17 mouse cellular contexts compared by ENCODE assay signal in genomic region chr12:71450128-71450527, GRCm38 (mm10).
DNase-seq lines count a peak whose midpoint lies in the region; ATAC-seq lines count a peak whose summit lies in the region.
"Had no signal": no experiment of that assay in that cellular context is flagged by ENCODE, and none has a peak within 500 bp of the region (broad histone marks: within the 10 kb centered on the region; RNA-seq: fewer than 3 reads in every experiment).

No protein-coding gene starts in this region.

- no peak overlapping the region for H3K4me3 ChIP-seq in hindbrain, embryonic 10.5 days
- H3K4me3 ChIP-seq in hindbrain, embryonic 11.5 days (ENCODE audit: low read depth, low read length): no peak overlapping the region
- no peak overlapping the region for H3K4me3 ChIP-seq in embryonic facial prominence, embryonic 11.5 days (ENCODE audit: low read depth, low read length)
- H3K4me3 ChIP-seq in liver, embryonic 12.5 days: no peak overlapping the region
- H3K4me3 ChIP-seq: layer of hippocampus, adult 2 months had no signal

- 0 out of 2 replicates have a peak overlapping the region, but pooled peaks have one; percentile 35 for H3K27ac ChIP-seq in hindbrain, embryonic 10.5 days
- no peak overlapping the region for H3K27ac ChIP-seq in hindbrain, embryonic 11.5 days (ENCODE audit: low read depth, low read length)
- peak overlapping the region; percentile 71; the same call in 1 of the 2 replicates for H3K27ac ChIP-seq in embryonic facial prominence, embryonic 11.5 days (replicated peaks; ENCODE audit: low read depth, low read length)
- H3K27ac ChIP-seq in liver, embryonic 12.5 days: no peak overlapping the region
- H3K27ac ChIP-seq: kidney, postnatal 0 days; layer of hippocampus, adult 2 months; liver, embryonic 14.5 days had no signal

- H3K9ac ChIP-seq in hindbrain, embryonic 11.5 days (ENCODE audit: low read depth, low read length): no peak overlapping the region
- H3K9ac ChIP-seq in embryonic facial prominence, embryonic 11.5 days (replicated peaks; ENCODE audit: low read length): no peak overlapping the region
- H3K9ac ChIP-seq in liver, embryonic 12.5 days: no peak overlapping the region
- H3K9ac ChIP-seq: liver, embryonic 14.5 days had no signal

- no peaks in the 10 kb centered on the region for H3K36me3 ChIP-seq in hindbrain, embryonic 10.5 days
- H3K36me3 ChIP-seq in hindbrain, embryonic 11.5 days (ENCODE audit: control insufficient read depth, insufficient read depth, low read length): no peaks in the 10 kb centered on the region
- H3K36me3 ChIP-seq in embryonic facial prominence, embryonic 11.5 days (replicated peaks; ENCODE audit: control insufficient read depth, insufficient read depth, low read depth, low read length): no peaks in the 10 kb centered on the region
- H3K36me3 ChIP-seq in liver, embryonic 12.5 days: no peaks in the 10 kb centered on the region

- no peak for ATAC-seq in hindbrain, embryonic 11.5 days (ENCODE audit: low FRiP score)
- no peak for ATAC-seq in embryonic facial prominence, embryonic 11.5 days (replicated peaks; ENCODE audit: insufficient number of reproducible peaks, low FRiP score, low TSS enrichment, low read depth)
- no peak for ATAC-seq in liver, embryonic 12.5 days
- ATAC-seq: forebrain, embryonic 14.5 days; inflammation-experienced regulatory T-cells, adult 6 months had no signal

- peak; percentile 41 for DNase-seq in adrenal gland, adult 2 months
- DNase-seq in adrenal gland, adult 18-20 months (ENCODE audit: low spot score in 2 of 2): no peak
- no peak for DNase-seq in hindbrain, embryonic 10.5 days (ENCODE audit: low spot score)
- no peak for DNase-seq in hindbrain, embryonic 11.5 days (ENCODE audit: low spot score)
- no peak for DNase-seq in embryonic facial prominence, embryonic 11.5 days (ENCODE audit: low spot score)
- peak; percentile 46 for DNase-seq in lung, postnatal 36 days
- no peak for DNase-seq in yolk sac, embryonic 10.5 days (ENCODE audit: low spot score)
- DNase-seq: cerebellum, adult 18-20 months; midbrain, embryonic 14.5 days; right cerebral cortex, postnatal 14 days had no signal

- H3K4me1 ChIP-seq in hindbrain, embryonic 10.5 days (replicated peaks): peaks cover 16% of the 10 kb centered on the region
- H3K4me1 ChIP-seq in hindbrain, embryonic 11.5 days (replicated peaks; ENCODE audit: control insufficient read depth, insufficient read depth, low read length): no peaks in the 10 kb centered on the region
- peaks cover 2% of the 10 kb centered on the region; the same call in 1 of the 2 replicates for H3K4me1 ChIP-seq in embryonic facial prominence, embryonic 11.5 days (ENCODE audit: control insufficient read depth, insufficient read depth, low read length)
- H3K4me1 ChIP-seq in liver, embryonic 12.5 days: no peaks in the 10 kb centered on the region

- H3K9me3 ChIP-seq in hindbrain, embryonic 10.5 days: no peaks in the 10 kb centered on the region
- no peaks in the 10 kb centered on the region for H3K9me3 ChIP-seq in hindbrain, embryonic 11.5 days (ENCODE audit: control insufficient read depth, low read length)
- H3K9me3 ChIP-seq in embryonic facial prominence, embryonic 11.5 days (replicated peaks; ENCODE audit: control insufficient read depth, low read length): no peaks in the 10 kb centered on the region
- H3K9me3 ChIP-seq in liver, embryonic 12.5 days (replicated peaks): no peaks in the 10 kb centered on the region

- no peak overlapping the region for H3K4me2 ChIP-seq in hindbrain, embryonic 11.5 days (replicated peaks; ENCODE audit: low read depth, low read length)
- H3K4me2 ChIP-seq in embryonic facial prominence, embryonic 11.5 days (ENCODE audit: low read depth, low read length): no peak overlapping the region
- H3K4me2 ChIP-seq in liver, embryonic 12.5 days: no peak overlapping the region

- 70% methylated on average over 4 of the region's 4 CpGs for WGBS in hindbrain, embryonic 10.5 days
- 76% methylated on average over 4 of the region's 4 CpGs for WGBS in hindbrain, embryonic 11.5 days
- 68% methylated on average over 4 of the region's 4 CpGs for WGBS in embryonic facial prominence, embryonic 11.5 days
- WGBS in liver, embryonic 12.5 days (ENCODE audit: insufficient replicate concordance): 55% methylated on average over 4 of the region's 4 CpGs

- H3K27me3 ChIP-seq in hindbrain, embryonic 10.5 days (ENCODE audit: insufficient read depth, poor library complexity, severe bottlenecking): no peaks in the 10 kb centered on the region
- H3K27me3 ChIP-seq in hindbrain, embryonic 11.5 days (ENCODE audit: control insufficient read depth, insufficient read depth, low read length): no peaks in the 10 kb centered on the region
- H3K27me3 ChIP-seq in embryonic facial prominence, embryonic 11.5 days (ENCODE audit: control insufficient read depth, insufficient read depth, low read length): no peaks in the 10 kb centered on the region
- H3K27me3 ChIP-seq in liver, embryonic 12.5 days (replicated peaks): no peaks in the 10 kb centered on the region
- H3K27me3 ChIP-seq: CH12.LX had no signal

Comparison
In these comparisons a context has a peak if more than half of its experiments do, and no peak if none do; other contexts are left out.
1. DNase-seq: peak in adrenal gland, adult 2 months (single experiment) and lung, postnatal 36 days (single experiment); none in adrenal gland, adult 18-20 months (0 of 2), hindbrain, embryonic 10.5 days (single experiment), hindbrain, embryonic 11.5 days (single experiment), embryonic facial prominence, embryonic 11.5 days (single experiment) and yolk sac, embryonic 10.5 days (single experiment).
2. H3K27ac ChIP-seq: peak in hindbrain, embryonic 10.5 days (single experiment) and embryonic facial prominence, embryonic 11.5 days (single experiment); none in hindbrain, embryonic 11.5 days (single experiment) and liver, embryonic 12.5 days (single experiment).